Mouse (Mus musculus) CH12.LX (cell line): ENCODE results near the gene Ccnd3.

Source experiments
- CTCF ChIP-seq, 2 experiments: IDR thresholded peaks in 1 of 2; conservative IDR thresholded peaks in 1 of 2; 2 replicates each; pipeline ENCODE4 v1.5.1; 2011 to 2012; ENCODE audit warnings: low read depth in 2 of 2, low read length in 2 of 2, improper control_type of control experiment in 1 of 2, inconsistent platforms in 1 of 2, mild to moderate bottlenecking in 1 of 2, moderate library complexity in 1 of 2
- EP300 ChIP-seq: IDR thresholded peaks from 2 replicates; pipeline ENCODE4 v1.6.1; 2011; ENCODE audit warnings: low read length, improper control_type of control experiment
- KAT2A ChIP-seq: IDR thresholded peaks from 2 replicates; pipeline ENCODE4 v1.6.1; 2012; ENCODE audit warnings: low read length, improper control_type of control experiment, inconsistent platforms; ENCODE audit not compliant: insufficient replicate concordance
- MEF2A ChIP-seq: IDR thresholded peaks from 2 replicates; pipeline ENCODE4 v1.6.1; 2014; ENCODE audit warnings: low read depth, mild to moderate bottlenecking, inconsistent platforms, low read length, improper control_type of control experiment, borderline replicate concordance
- MYC ChIP-seq: IDR thresholded peaks from 2 replicates; pipeline ENCODE4 v1.6.1; 2011; ENCODE audit warnings: low read depth, mild to moderate bottlenecking, improper control_type of control experiment, low read length
- POLR2A ChIP-seq: IDR thresholded peaks from 2 replicates; pipeline ENCODE4 v1.6.1; 2011; ENCODE audit warnings: low read depth, mild to moderate bottlenecking, improper control_type of control experiment, low read length
- POLR2AphosphoS2 ChIP-seq: IDR thresholded peaks from 2 replicates; pipeline ENCODE4 v1.6.1; 2011; ENCODE audit warnings: low read depth, low read length, improper control_type of control experiment
- SMC3 ChIP-seq: IDR thresholded peaks from 2 replicates; pipeline ENCODE4 v1.6.1; 2011; ENCODE audit warnings: low read depth, low read length, improper control_type of control experiment
- ZMIZ1 ChIP-seq: IDR thresholded peaks from 2 replicates; pipeline ENCODE4 v1.6.1; 2012; ENCODE audit warnings: low read depth, mild to moderate bottlenecking, inconsistent platforms, low read length, improper control_type of control experiment

DNA sequence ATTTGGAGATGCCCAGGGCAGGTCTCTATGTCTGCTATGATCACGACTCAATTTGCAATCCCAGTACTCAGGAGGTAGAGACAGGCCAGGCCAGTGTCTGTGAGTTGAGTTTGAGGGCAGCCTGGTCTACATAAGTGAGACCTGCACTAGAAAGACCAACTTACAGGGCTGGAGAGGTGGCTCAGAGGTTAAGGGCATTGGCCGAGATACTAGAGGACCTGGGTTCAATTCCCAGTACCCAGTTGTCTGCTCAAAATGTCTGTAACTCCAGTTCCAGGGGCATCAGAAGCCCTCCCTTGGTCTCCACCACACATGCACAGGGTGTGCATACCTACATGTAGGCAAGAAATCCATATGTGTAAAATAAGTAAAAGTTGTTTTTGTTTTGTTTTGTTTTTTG lies 2.7 kb downstream of the Ccnd3 start:
- no peak for TF ChIP-seq EP300
- TF ChIP-seq POLR2A = no peak
- no peak for TF ChIP-seq MEF2A
- TF ChIP-seq MYC = no peak
- no peak for TF ChIP-seq CTCF (conservative IDR thresholded peaks at IDR 0.05 in 1 of 2, IDR thresholded peaks at IDR 0.05 in 1 of 2; ENCODE audit: low read depth in 2 of 2, low read length in 2 of 2)
- no peak for TF ChIP-seq POLR2AphosphoS2
- TF ChIP-seq KAT2A = no peak
- TF ChIP-seq SMC3 = no peak
- no peak for TF ChIP-seq ZMIZ1
